Mouse (Mus musculus) lung, postnatal 14 days (tissue): ENCODE measurements around the gene Mtmr11.
"Not testable (repeated sequence)": the region's sequence is repeated elsewhere in the genome, so short reads cannot be mapped to it uniquely, and the experiment has no call there.

Experiments used
- DNase-seq: peaks from one replicate; pipeline ENCODE4 v3.0.0; 2021

The Mtmr11 gene

DNA sequence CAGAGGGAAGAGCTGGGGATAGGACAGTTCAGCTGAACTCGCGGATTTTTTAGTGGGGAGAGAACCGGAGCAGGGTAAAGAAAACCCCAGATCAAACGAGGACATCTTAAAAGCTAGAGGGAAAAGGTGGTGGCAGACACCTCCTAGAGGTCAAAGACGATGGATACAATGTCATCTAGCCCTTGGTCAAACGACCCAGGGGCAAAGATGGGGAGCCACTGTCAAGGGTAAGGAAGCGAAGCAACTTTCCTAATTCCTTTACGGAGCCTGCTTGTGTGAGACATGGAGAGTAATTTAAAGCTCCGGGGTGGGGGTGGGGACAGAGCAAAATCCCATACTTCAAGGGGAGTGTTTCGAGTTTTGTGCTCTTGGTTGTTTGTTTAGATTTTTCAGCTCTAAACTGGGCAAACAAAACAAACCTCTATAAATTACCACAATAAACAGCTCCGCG is 57.4 kb downstream of the Mtmr11 start:
- DNase-seq = peak; percentile 17

- DNase-seq = peak; percentile 69
Measured at GRCm38 (mm10) chr3:96219661-96220130, 57.9 kb downstream of the Mtmr11 start, which contains the start of the genes Bola1 and Hist2h2ab. Bola1 (minus strand) TSS chr3:96219709. Hist2h2ab (plus strand) TSS chr3:96219865.

GRCm38 (mm10) chr3:96220131-96220764 is 58.4 kb downstream of the Mtmr11 start:
- not testable (repeated sequence) for DNase-seq

GRCm38 (mm10) chr3:96220765-96221639 is 59.2 kb downstream of the Mtmr11 start, which contains the start of the genes Hist2h2ac and Hist2h2be:
Hist2h2ac (minus strand) TSS chr3:96220880.
Hist2h2be (plus strand) TSS chr3:96221119.
- peak; percentile 87 for DNase-seq
